Mouse (Mus musculus) lung, embryonic 15.5 days (tissue): Measurements from ENCODE around the gene Gm525. TPM values are rescaled to one million over a fixed set of nuclear protein-coding genes. Genes with fewer than 3 reads are reported as not detected.
"Not testable (repeated sequence)": the region's sequence is repeated elsewhere in the genome, so short reads cannot be mapped to it uniquely, and the experiment has no call there.

ENCODE experiments used
- ATAC-seq: fragments of 200-750 bp; cut with Nextera tagmentation; 2 replicates; pipeline ENCODE4 v1.8.0; 2017; ENCODE audit warnings: moderate number of reproducible peaks, borderline replicate concordance; ENCODE audit not compliant: low FRiP score, low TSS enrichment; ENCODE audit errors: extremely low read depth
- H3K27ac ChIP-seq: fragments of 300-500 bp; sonication (generic); 2 replicates; pipeline ENCODE4 v1.5.1; 2015; ENCODE audit warnings: moderate library complexity, mild to moderate bottlenecking, inconsistent platforms
- H3K27me3 ChIP-seq: fragments of 300-500 bp; sonication (generic); 2 replicates; pipeline ENCODE4 v1.6.1; 2015; ENCODE audit warnings: inconsistent platforms
- H3K36me3 ChIP-seq: fragments of 300-500 bp; sonication (generic); 2 replicates; pipeline ENCODE4 v1.6.1; 2015; ENCODE audit warnings: inconsistent platforms
- H3K4me1 ChIP-seq: fragments of 300-500 bp; sonication (generic); 2 replicates; pipeline ENCODE4 v1.6.1; 2015; ENCODE audit warnings: inconsistent platforms
- H3K4me2 ChIP-seq: fragments of 300-500 bp; sonication (generic); 2 replicates; pipeline ENCODE4 v1.6.1; 2015; ENCODE audit warnings: inconsistent platforms, mild to moderate bottlenecking, moderate library complexity
- H3K4me3 ChIP-seq: fragments of 300-500 bp; sonication (generic); 2 replicates; pipeline ENCODE4 v1.5.1; 2015; ENCODE audit warnings: mild to moderate bottlenecking, inconsistent platforms
- H3K9ac ChIP-seq: fragments of 300-500 bp; sonication (generic); 2 replicates; pipeline ENCODE4 v1.6.1; 2015; ENCODE audit warnings: inconsistent platforms
- H3K9me3 ChIP-seq: fragments of 300-500 bp; sonication (generic); 2 replicates; pipeline ENCODE4 v1.6.1; 2016; ENCODE audit warnings: inconsistent platforms
- WGBS: fragments of 180-500 bp; shearing (Covaris S2); methylation state at CpG from one replicate; pipeline ENCODE4 v1.1.7; 2015; 5-methylcytosine and 5-hydroxymethylcytosine counted together
- polyA plus RNA-seq: library from polyadenylated mRNA; unstranded; fragments of >200 nt; fragmentation: Nextera tagmentation; extraction: Ambion mirVana; gene quantifications from 2 replicates; pipeline ENCODE4 v1.2.1, GENCODE M21; 2015

The Gm525 gene
- polyA plus RNA-seq, 1 experiment from 2014 or later: 2.2 TPM

- Histone ChIP-seq H3K27ac (no peak overlapping the region), H3K36me3 (no peaks in the 10 kb centered on the region), H3K9ac (no peak overlapping the region), H3K27me3 (no peaks in the 10 kb centered on the region), H3K9me3 (no peaks in the 10 kb centered on the region), H3K4me3 (no peak overlapping the region), H3K4me2 (no peak overlapping the region), H3K4me1 (no peaks in the 10 kb centered on the region)
- 70% methylated on average over 16 of the region's 16 CpGs for WGBS
- no peak for ATAC-seq
Observed at GRCm38 (mm10) chr11:89078996-89079680, 5.5 kb downstream of the Gm525 start.

- H3K4me2 ChIP-seq, ATAC-seq, H3K4me1 ChIP-seq, H3K27me3 ChIP-seq, H3K9me3 ChIP-seq, H3K9ac ChIP-seq, H3K4me3 ChIP-seq, H3K27ac ChIP-seq, H3K36me3 ChIP-seq: not testable (repeated sequence)
- 51% methylated on average over 5 of the region's 5 CpGs for WGBS
Observed at GRCm38 (mm10) chr11:89081906-89082305, 8.3 kb downstream of the Gm525 start.

- not testable (repeated sequence) for H3K4me2 ChIP-seq, H3K27ac ChIP-seq, H3K9ac ChIP-seq, H3K9me3 ChIP-seq, H3K4me1 ChIP-seq, H3K27me3 ChIP-seq, H3K36me3 ChIP-seq, H3K4me3 ChIP-seq, ATAC-seq
- WGBS: 74% methylated on average over 3 of the region's 3 CpGs
Observed at GRCm38 (mm10) chr11:89082691-89083090, 9.1 kb downstream of the Gm525 start.

- no peaks in the 10 kb centered on the region for H3K27me3 ChIP-seq
- H3K9me3 ChIP-seq: no peaks in the 10 kb centered on the region
- ATAC-seq: no peak
- WGBS: 40% methylated on average over 7 of the region's 7 CpGs
- no peaks in the 10 kb centered on the region for H3K36me3 ChIP-seq
- no peak overlapping the region for H3K27ac ChIP-seq
- H3K4me1 ChIP-seq: no peaks in the 10 kb centered on the region
- H3K4me2 ChIP-seq: no peak overlapping the region
- no peak overlapping the region for H3K9ac ChIP-seq
- H3K4me3 ChIP-seq: no peak overlapping the region
Observed at GRCm38 (mm10) chr11:89084601-89085000, 11.0 kb downstream of the Gm525 start.

GRCm38 (mm10) chr11:89086208-89086809 is 12.7 kb downstream of the Gm525 start:
- no peak overlapping the region for H3K4me3 ChIP-seq
- H3K27me3 ChIP-seq: no peaks in the 10 kb centered on the region
- no peak overlapping the region for H3K9ac ChIP-seq
- no peaks in the 10 kb centered on the region for H3K9me3 ChIP-seq
- 71% methylated on average over 10 of the region's 10 CpGs for WGBS
- H3K27ac ChIP-seq: no peak overlapping the region
- H3K4me2 ChIP-seq: no peak overlapping the region
- H3K4me1 ChIP-seq: no peaks in the 10 kb centered on the region
- no peak for ATAC-seq
- H3K36me3 ChIP-seq: no peaks in the 10 kb centered on the region

- Histone ChIP-seq H3K4me3 (no peak overlapping the region), H3K27ac (no peak overlapping the region), H3K36me3 (no peaks in the 10 kb centered on the region), H3K4me1 (no peaks in the 10 kb centered on the region), H3K4me2 (no peak overlapping the region), H3K9me3 (no peaks in the 10 kb centered on the region), H3K9ac (no peak overlapping the region), H3K27me3 (no peaks in the 10 kb centered on the region)
- WGBS: 80% methylated on average over 4 of the region's 4 CpGs
- ATAC-seq: no peak
Observed at GRCm38 (mm10) chr11:89088754-89089153, 15.1 kb downstream of the Gm525 start.

GRCm38 (mm10) chr11:89090359-89090758 is 16.7 kb downstream of the Gm525 start:
- 86% methylated on average over 6 of the region's 7 CpGs for WGBS
- not testable (repeated sequence) for H3K27me3 ChIP-seq, H3K27ac ChIP-seq, H3K9ac ChIP-seq, H3K4me3 ChIP-seq, H3K4me2 ChIP-seq, H3K36me3 ChIP-seq, H3K4me1 ChIP-seq, ATAC-seq, H3K9me3 ChIP-seq

GRCm38 (mm10) chr11:89092714-89093113 is 19.1 kb downstream of the Gm525 start:
- H3K9ac ChIP-seq: no peak overlapping the region
- no peaks in the 10 kb centered on the region for H3K27me3 ChIP-seq
- no peak for ATAC-seq
- H3K4me1 ChIP-seq: no peaks in the 10 kb centered on the region
- H3K27ac ChIP-seq: no peak overlapping the region
- 52% methylated on average over 9 of the region's 9 CpGs for WGBS
- no peak overlapping the region for H3K4me3 ChIP-seq
- no peaks in the 10 kb centered on the region for H3K36me3 ChIP-seq
- no peaks in the 10 kb centered on the region for H3K9me3 ChIP-seq
- no peak overlapping the region for H3K4me2 ChIP-seq

- no peak overlapping the region for H3K4me3 ChIP-seq
- no peaks in the 10 kb centered on the region for H3K9me3 ChIP-seq
- no peak overlapping the region for H3K9ac ChIP-seq
- no peaks in the 10 kb centered on the region for H3K27me3 ChIP-seq
- 59% methylated on average over 3 of the region's 3 CpGs for WGBS
- no peak for ATAC-seq
- no peaks in the 10 kb centered on the region for H3K4me1 ChIP-seq
- H3K36me3 ChIP-seq: no peaks in the 10 kb centered on the region
- no peak overlapping the region for H3K4me2 ChIP-seq
- H3K27ac ChIP-seq: no peak overlapping the region
Observed at GRCm38 (mm10) chr11:89095306-89095705, 21.7 kb downstream of the Gm525 start.

- ATAC-seq, H3K27me3 ChIP-seq, H3K4me1 ChIP-seq, H3K4me3 ChIP-seq, H3K4me2 ChIP-seq, H3K27ac ChIP-seq, H3K36me3 ChIP-seq, H3K9me3 ChIP-seq, H3K9ac ChIP-seq: not testable (repeated sequence)
- 86% methylated on average over 10 of the region's 10 CpGs for WGBS
Observed at GRCm38 (mm10) chr11:89097292-89097691, 23.7 kb downstream of the Gm525 start.

- ATAC-seq: no peak
- 70% methylated on average over 17 of the region's 17 CpGs for WGBS
- Histone ChIP-seq H3K27ac (no peak overlapping the region), H3K4me1 (no peaks in the 10 kb centered on the region), H3K4me3 (no peak overlapping the region), H3K36me3 (no peaks in the 10 kb centered on the region), H3K9me3 (no peaks in the 10 kb centered on the region), H3K27me3 (no peaks in the 10 kb centered on the region), H3K9ac (no peak overlapping the region), H3K4me2 (no peak overlapping the region)
Observed at GRCm38 (mm10) chr11:89098083-89098835, 24.6 kb downstream of the Gm525 start.

GRCm38 (mm10) chr11:89098930-89099329 is 25.3 kb downstream of the Gm525 start:
- Histone ChIP-seq H3K4me1 (no peaks in the 10 kb centered on the region), H3K4me3 (no peak overlapping the region), H3K27ac (no peak overlapping the region), H3K9ac (no peak overlapping the region), H3K4me2 (no peak overlapping the region), H3K9me3 (no peaks in the 10 kb centered on the region), H3K27me3 (no peaks in the 10 kb centered on the region), H3K36me3 (no peaks in the 10 kb centered on the region)
- ATAC-seq: no peak
- WGBS: 66% methylated on average over 6 of the region's 6 CpGs
